Comparison of ENCODE assay signal across 9 mouse cellular contexts in the genomic region with DNA sequence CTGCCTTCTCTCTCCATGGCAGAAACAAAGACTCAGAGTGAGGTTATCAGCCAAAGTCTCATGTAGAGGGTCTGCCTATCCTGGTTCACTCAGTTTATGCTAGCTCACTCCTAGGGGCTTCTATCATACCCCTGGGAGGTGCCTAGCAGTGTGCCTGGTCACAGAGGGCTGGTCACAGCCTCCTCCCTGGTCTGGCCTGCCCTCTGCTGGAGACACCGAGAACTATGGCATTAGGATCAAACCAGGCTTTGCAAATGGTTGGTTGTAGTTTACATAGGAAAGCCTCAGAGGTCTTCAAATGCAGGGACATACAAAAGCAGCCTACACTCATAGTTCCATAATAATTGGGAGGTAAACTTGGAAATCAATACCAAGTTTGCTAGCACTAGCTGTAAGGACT. TPM values are rescaled to one million over a fixed set of nuclear protein-coding genes. Genes with fewer than 3 reads are reported as not detected.
A peak's percentile ranks its signal among the peaks of the same experiment; 100 is the strongest.
DNase-seq lines count a peak whose midpoint lies in the region; ATAC-seq and TF ChIP-seq lines count a peak whose summit lies in the region.
"Had no signal": no experiment of that assay in that cellular context is flagged by ENCODE, and none has a peak within 500 bp of the region (broad histone marks: within the 10 kb centered on the region; RNA-seq: fewer than 3 reads in every experiment).

No protein-coding gene starts in this region.

- no peak overlapping the region for H3K4me3 ChIP-seq in kidney, postnatal 0 days (replicated peaks; ENCODE audit: low read depth, low read length)
- H3K4me3 ChIP-seq in kidney, embryonic 16.5 days (ENCODE audit: low read length): no peak overlapping the region
- no peak overlapping the region for H3K4me3 ChIP-seq in MEL (ENCODE audit: control insufficient read depth in 1 of 2, insufficient read depth in 1 of 2, low read depth in 2 of 2, low read length in 2 of 2)
- H3K4me3 ChIP-seq: hindbrain, embryonic 15.5 days had no signal

- no peaks in the 10 kb centered on the region for H3K9me3 ChIP-seq in kidney, postnatal 0 days (replicated peaks; ENCODE audit: low read length)
- no peaks in the 10 kb centered on the region for H3K9me3 ChIP-seq in kidney, embryonic 16.5 days (ENCODE audit: low read length)
- no peaks in the 10 kb centered on the region for H3K9me3 ChIP-seq in MEL (replicated peaks; ENCODE audit: insufficient read depth, low read length)
- H3K9me3 ChIP-seq: hindbrain, embryonic 15.5 days had no signal

- TF ChIP-seq RAD21 in MEL (IDR thresholded peaks at IDR 0.05; ENCODE audit: low read depth, low read length): peak; percentile 78

- intact Hi-C loops in left cerebral cortex, postnatal 4 days (cut with DNase I): no loop called here

- TF ChIP-seq EP300 in MEL (IDR thresholded peaks at IDR 0.05; ENCODE audit: low read depth in 1 of 2, low read length in 2 of 2): no peak

- H3K27me3 ChIP-seq in kidney, postnatal 0 days (ENCODE audit: insufficient read depth, low read length): no peaks in the 10 kb centered on the region
- H3K27me3 ChIP-seq in kidney, embryonic 16.5 days (ENCODE audit: insufficient read depth, low read length): no peaks in the 10 kb centered on the region
- peaks cover 5 to 8% of the 10 kb centered on the region in 2 experiments for H3K27me3 ChIP-seq in MEL (ENCODE audit: control insufficient read depth in 1 of 2, insufficient read depth in 2 of 2, low read length in 2 of 2)
- H3K27me3 ChIP-seq: hindbrain, embryonic 15.5 days had no signal

- DNase-seq in CD4-positive, CD25-positive, alpha-beta regulatory T cell, adult 2 months (ENCODE audit: low read depth, low spot score): peak; percentile 52
- DNase-seq in kidney, postnatal 0 days (ENCODE audit: low spot score): peak; percentile 54
- DNase-seq in MEL (ENCODE audit: low read depth, low spot score): peak; percentile 43
- DNase-seq in cerebellum, postnatal 14 days: peak; percentile 53 to 73
- peak; percentile 45 for DNase-seq in left cerebral cortex, postnatal 4 days
- DNase-seq in right cerebral cortex, postnatal 4 days: peak; percentile 54

- H3K4me1 ChIP-seq in kidney, postnatal 0 days (replicated peaks; ENCODE audit: insufficient read depth, low read length): no peaks in the 10 kb centered on the region
- H3K4me1 ChIP-seq in kidney, embryonic 16.5 days (ENCODE audit: insufficient read depth, low read length): no peaks in the 10 kb centered on the region
- H3K4me1 ChIP-seq in MEL (ENCODE audit: control insufficient read depth in 1 of 2, insufficient read depth in 2 of 2, low read length in 2 of 2): no peaks in the 10 kb centered on the region
- H3K4me1 ChIP-seq: hindbrain, embryonic 15.5 days had no signal

- no peaks in the 10 kb centered on the region for H3K36me3 ChIP-seq in kidney, postnatal 0 days (ENCODE audit: insufficient read depth, low read length)
- H3K36me3 ChIP-seq in kidney, embryonic 16.5 days (ENCODE audit: insufficient read depth, low read length): no peaks in the 10 kb centered on the region
- H3K36me3 ChIP-seq in MEL (ENCODE audit: control insufficient read depth in 1 of 2, insufficient read depth in 2 of 2, low read length in 2 of 2): no peaks in the 10 kb centered on the region
- H3K36me3 ChIP-seq: hindbrain, embryonic 15.5 days had no signal

- no peak for ATAC-seq in CD4-positive, CD25-positive, alpha-beta regulatory T cell, adult 4 months
- no peak for ATAC-seq in kidney, postnatal 0 days (replicated peaks; ENCODE audit: low FRiP score, low read depth)
- ATAC-seq in kidney, embryonic 16.5 days (ENCODE audit: low FRiP score, low TSS enrichment): no peak

- no peak overlapping the region for H3K27ac ChIP-seq in kidney, postnatal 0 days
- H3K27ac ChIP-seq in kidney, embryonic 16.5 days (ENCODE audit: low read length): no peak overlapping the region
- H3K27ac ChIP-seq in MEL (ENCODE audit: control insufficient read depth, low read depth, low read length): no peak overlapping the region
- H3K27ac ChIP-seq: hindbrain, embryonic 15.5 days had no signal

- H3K79me2 ChIP-seq in MEL (ENCODE audit: control insufficient read depth, insufficient read depth, low read length, poor library complexity): no peaks in the 10 kb centered on the region

- H3K4me2 ChIP-seq in kidney, postnatal 0 days (ENCODE audit: low read length): no peak overlapping the region
- H3K4me2 ChIP-seq in kidney, embryonic 16.5 days (replicated peaks; ENCODE audit: low read depth, low read length): no peak overlapping the region
- H3K4me2 ChIP-seq: hindbrain, embryonic 15.5 days had no signal

- H3K9ac ChIP-seq in kidney, postnatal 0 days (ENCODE audit: low read depth, low read length): no peak overlapping the region
- no peak overlapping the region for H3K9ac ChIP-seq in kidney, embryonic 16.5 days (replicated peaks; ENCODE audit: low read length)
- no peak overlapping the region for H3K9ac ChIP-seq in MEL (ENCODE audit: control insufficient read depth, low read depth, low read length, poor library complexity, severe bottlenecking)
- H3K9ac ChIP-seq: hindbrain, embryonic 15.5 days had no signal

- WGBS in kidney, postnatal 0 days: 0% methylated on average over 1 of the region's 1 CpGs
- 3% methylated on average over 1 of the region's 1 CpGs for WGBS in kidney, embryonic 16.5 days

- TF ChIP-seq POLR2A in MEL (IDR thresholded peaks at IDR 0.05; ENCODE audit: control insufficient read depth in 1 of 2, insufficient read depth in 1 of 2, low read depth in 1 of 2, low read length in 2 of 2, poor library complexity in 1 of 2): no peak

- TF ChIP-seq CTCF in kidney, postnatal 0 days (IDR thresholded peaks at IDR 0.05; ENCODE audit: low read depth): peak; percentile 82
- peak; percentile 52 to 78 (median 70) for TF ChIP-seq CTCF in MEL (IDR thresholded peaks at IDR 0.05 in 2 of 3, conservative IDR thresholded peaks at IDR 0.05 in 1 of 3; ENCODE audit: control insufficient read depth in 1 of 3, insufficient read depth in 1 of 3, low read depth in 2 of 3, low read length in 3 of 3, poor library complexity in 1 of 3, severe bottlenecking in 1 of 3)

TF ChIP-seq in MEL, 35 proteins besides CTCF, POLR2A, EP300 and RAD21:
- TF ChIP-seq ZC3H11A (IDR thresholded peaks at IDR 0.05; ENCODE audit: low read depth, low read length): peak; percentile 66
- TF ChIP-seq CHD1 (IDR thresholded peaks at IDR 0.05; ENCODE audit: low read depth, low read length): no peak
- TF ChIP-seq NRF1 (IDR thresholded peaks at IDR 0.05; ENCODE audit: insufficient read depth, low read depth, low read length, poor library complexity, severe bottlenecking): no peak
- TF ChIP-seq JUND (IDR thresholded peaks at IDR 0.05; ENCODE audit: low read depth, low read length): no peak
- peak; percentile 84 for TF ChIP-seq SMC3 (IDR thresholded peaks at IDR 0.05; ENCODE audit: low read depth, low read length)
- TF ChIP-seq ZNF384 (IDR thresholded peaks at IDR 0.05; ENCODE audit: low read depth, low read length): no peak

RNA-seq across cellular contexts. Expression of gene Tpsb2, which starts 2.4 kb away (rescaled TPM):
- polyA plus RNA-seq in CD4-positive, CD25-positive, alpha-beta regulatory T cell, adult 4 months (2017; shearing (Covaris generic)): not detected
- 1.5 and 4.2 TPM in 2 replicates for polyA plus RNA-seq in kidney, postnatal 0 days (2015; fragmentation: Nextera tagmentation; extraction: Ambion mirVana)
- 2.0 and 2.2 TPM in 2 replicates for polyA plus RNA-seq in kidney, embryonic 16.5 days (2015; fragmentation: Nextera tagmentation; extraction: Ambion mirVana)
- total RNA-seq in MEL (2012; rRNA removed): not detected in 2 replicates
- not detected for polyA plus RNA-seq in MEL (2012; ENCODE audit: insufficient read depth in 1 of 2, insufficient read length in 2 of 2, low read depth in 1 of 2, low replicate concordance in 2 of 2, missing spikeins in 1 of 2)
- total RNA-seq in left cerebral cortex, postnatal 4 days (2021): 10 to 100 TPM in 1 of 2 experiments, 1 to 10 TPM in 1; 8.1 to 16.4 TPM

RNA-seq across cellular contexts. Expression of gene Tpsg1, which starts 5.3 kb away (rescaled TPM):
- polyA plus RNA-seq in CD4-positive, CD25-positive, alpha-beta regulatory T cell, adult 4 months (2017; shearing (Covaris generic)): not detected
- polyA plus RNA-seq in kidney, postnatal 0 days (2015; fragmentation: Nextera tagmentation; extraction: Ambion mirVana): 0.18 and 0.41 TPM in 2 replicates
- 0.25 TPM in 1 of 2 replicates, not detected in the other for polyA plus RNA-seq in kidney, embryonic 16.5 days (2015; fragmentation: Nextera tagmentation; extraction: Ambion mirVana)
- not detected in 2 replicates for total RNA-seq in MEL (2012; rRNA removed)
- not detected for polyA plus RNA-seq in MEL (2012; ENCODE audit: insufficient read depth in 1 of 2, insufficient read length in 2 of 2, low read depth in 1 of 2, low replicate concordance in 2 of 2, missing spikeins in 1 of 2)
- total RNA-seq in left cerebral cortex, postnatal 4 days (2021): not detected

RNA-seq across cellular contexts. Expression of gene Tpsab1, which starts 18.4 kb away (rescaled TPM):
- not detected for polyA plus RNA-seq in CD4-positive, CD25-positive, alpha-beta regulatory T cell, adult 4 months (2017; shearing (Covaris generic))
- polyA plus RNA-seq in kidney, postnatal 0 days (2015; fragmentation: Nextera tagmentation; extraction: Ambion mirVana): 0.19 and 0.55 TPM in 2 replicates
- polyA plus RNA-seq in kidney, embryonic 16.5 days (2015; fragmentation: Nextera tagmentation; extraction: Ambion mirVana): 0.36 and 0.49 TPM in 2 replicates
- total RNA-seq in MEL (2012; rRNA removed): not detected in 2 replicates
- not detected for polyA plus RNA-seq in MEL (2012; ENCODE audit: insufficient read depth in 1 of 2, insufficient read length in 2 of 2, low read depth in 1 of 2, low replicate concordance in 2 of 2, missing spikeins in 1 of 2)
- total RNA-seq in left cerebral cortex, postnatal 4 days (2021): 1 to 10 TPM in 1 of 2 experiments, under 1 TPM in 1; 0.62 to 2.5 TPM
- polyA plus RNA-seq: hindbrain, embryonic 15.5 days had no signal

RNA-seq across cellular contexts. Expression of gene Prss29, which starts 45.3 kb away (rescaled TPM):
- not detected for polyA plus RNA-seq in CD4-positive, CD25-positive, alpha-beta regulatory T cell, adult 4 months (2017; shearing (Covaris generic))
- polyA plus RNA-seq in kidney, postnatal 0 days (2015; fragmentation: Nextera tagmentation; extraction: Ambion mirVana): not detected in 2 replicates
- not detected in 2 replicates for polyA plus RNA-seq in kidney, embryonic 16.5 days (2015; fragmentation: Nextera tagmentation; extraction: Ambion mirVana)
- total RNA-seq in MEL (2012; rRNA removed): not detected in 2 replicates
- not detected for polyA plus RNA-seq in MEL (2012; ENCODE audit: insufficient read depth in 1 of 2, insufficient read length in 2 of 2, low read depth in 1 of 2, low replicate concordance in 2 of 2, missing spikeins in 1 of 2)
- total RNA-seq in left cerebral cortex, postnatal 4 days (2021): not detected
- polyA plus RNA-seq: hindbrain, embryonic 15.5 days had no signal

RNA-seq across cellular contexts. Expression of gene Prss28, which starts 55.3 kb away (rescaled TPM):
- polyA plus RNA-seq in CD4-positive, CD25-positive, alpha-beta regulatory T cell, adult 4 months (2017; shearing (Covaris generic)): not detected
- not detected in 2 replicates for polyA plus RNA-seq in kidney, postnatal 0 days (2015; fragmentation: Nextera tagmentation; extraction: Ambion mirVana)
- not detected in 2 replicates for polyA plus RNA-seq in kidney, embryonic 16.5 days (2015; fragmentation: Nextera tagmentation; extraction: Ambion mirVana)
- total RNA-seq in MEL (2012; rRNA removed): not detected in 2 replicates
- polyA plus RNA-seq in MEL (2012; ENCODE audit: insufficient read depth in 1 of 2, insufficient read length in 2 of 2, low read depth in 1 of 2, low replicate concordance in 2 of 2, missing spikeins in 1 of 2): not detected
- total RNA-seq in left cerebral cortex, postnatal 4 days (2021): not detected
- polyA plus RNA-seq: hindbrain, embryonic 15.5 days had no signal
